Mouse (Mus musculus): ENCODE data around the gene Glyr1.

Glyr1 gene

DNA sequence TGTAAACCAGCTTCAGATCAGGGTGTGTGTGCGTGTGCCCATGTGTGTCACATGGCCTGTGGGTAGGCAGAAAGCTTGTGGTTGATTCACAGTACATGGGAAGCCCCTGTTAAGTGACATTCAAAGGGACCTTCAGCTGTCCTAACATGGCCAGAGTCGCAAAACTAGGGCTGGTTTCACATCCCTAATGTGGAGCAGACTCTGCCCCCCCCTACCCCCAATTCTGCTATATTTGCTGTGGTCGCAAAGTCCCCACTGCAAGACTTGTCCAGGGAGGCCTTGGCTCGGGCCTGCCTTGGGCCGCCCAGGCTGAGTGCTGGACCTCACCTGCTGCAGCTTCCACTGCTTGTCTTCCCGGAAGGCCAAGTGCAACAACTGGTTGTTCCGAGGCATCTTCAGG, 38.4 kb downstream of the Glyr1 start:
- DNase-seq (ENCODE audit: low spot score) = no peak

DNA sequence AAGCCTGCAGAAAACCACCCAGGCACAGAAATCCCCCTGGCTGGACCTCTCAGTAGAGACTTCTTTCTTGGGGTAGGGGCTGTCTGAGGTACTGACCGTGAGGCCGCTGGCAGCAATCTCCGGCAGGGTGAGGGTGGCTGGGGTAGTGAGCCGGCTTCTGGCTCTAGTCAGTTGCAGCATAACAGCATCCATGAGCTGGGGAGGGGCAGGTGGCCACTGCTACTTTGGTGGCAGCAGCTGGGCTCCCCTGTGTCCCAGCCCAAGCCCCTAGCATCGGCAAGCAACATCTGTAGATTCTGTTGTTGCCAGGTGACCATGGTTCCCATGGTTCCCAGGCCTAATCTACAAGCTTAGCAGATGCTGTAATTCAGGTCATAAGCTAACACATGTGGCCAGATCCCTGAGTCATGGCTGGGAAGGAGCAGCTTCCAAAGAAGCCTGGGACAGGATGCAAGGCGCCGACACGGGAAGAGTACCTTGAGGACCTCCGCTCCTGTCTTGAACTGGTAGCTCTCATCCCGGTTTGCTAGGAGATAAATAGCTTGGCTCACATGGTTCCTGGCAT, 39.2 kb downstream of the Glyr1 start:
- no peak for DNase-seq (ENCODE audit: low spot score)

DNA sequence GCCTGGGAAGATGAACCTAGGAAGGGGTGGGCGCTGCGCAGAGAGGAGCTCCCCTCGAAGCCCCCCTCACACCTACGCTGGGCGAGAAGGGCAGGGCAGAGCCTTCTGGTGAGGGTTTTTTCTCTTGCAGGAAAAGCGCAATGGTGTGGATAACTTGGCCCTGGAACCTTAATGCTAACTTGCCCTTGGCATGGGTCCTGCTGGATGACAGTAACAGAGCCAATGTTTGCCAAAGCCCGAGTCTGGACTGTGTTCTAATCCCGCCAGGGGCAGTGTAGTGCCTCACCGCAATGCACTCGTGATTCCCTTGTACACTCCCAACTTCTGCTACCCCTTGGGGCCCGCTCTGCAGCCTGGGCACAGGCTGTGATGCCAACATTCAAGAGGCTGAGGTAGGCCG, 41.6 kb downstream of the Glyr1 start:
- DNase-seq (ENCODE audit: low spot score) = no peak

DNA sequence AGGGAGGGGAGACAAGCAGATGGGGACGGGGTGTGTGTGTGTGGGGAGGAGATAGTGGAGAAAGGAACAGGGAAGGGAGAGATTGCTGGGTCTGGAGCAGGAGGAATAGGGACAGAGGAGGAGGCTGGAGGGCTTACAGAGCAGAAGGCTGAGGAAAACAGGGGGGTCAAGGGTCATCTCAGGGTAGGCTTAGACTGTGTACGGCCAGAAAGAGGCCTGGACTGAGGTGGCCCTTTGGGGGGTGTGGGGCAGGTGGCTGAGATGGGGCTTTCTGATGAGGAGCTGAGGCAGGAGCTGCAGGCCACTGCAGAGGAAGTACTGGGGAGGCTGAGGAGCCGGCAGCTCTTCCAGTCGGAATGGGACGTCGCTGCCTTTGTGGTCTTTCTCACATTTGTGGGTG, 42.2 kb downstream of the Glyr1 start:
- DNase-seq (ENCODE audit: low spot score) = no peak

DNA sequence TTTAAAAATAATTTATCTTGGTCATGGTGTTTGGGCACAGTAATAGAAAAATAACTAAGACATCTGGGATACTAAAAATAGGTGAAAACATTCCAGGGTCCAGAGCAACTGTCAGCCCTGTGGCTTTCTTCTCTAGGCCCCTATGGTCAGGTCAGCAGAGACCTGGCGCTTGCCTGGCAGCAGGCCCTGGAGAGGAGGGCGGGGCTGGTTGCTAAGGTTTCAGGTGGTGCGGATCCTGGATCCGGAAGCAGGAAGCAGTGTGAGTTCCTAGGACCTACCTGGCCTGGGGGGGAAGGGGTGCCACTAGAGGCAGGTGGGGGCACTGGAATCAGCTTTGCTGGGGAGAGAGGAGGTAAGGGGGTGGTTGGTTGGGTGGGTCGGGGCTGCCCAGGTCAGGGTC, 42.6 kb downstream of the Glyr1 start, which contains the start of gene Smim22:
TSS of gene Smim22 (plus strand) at position 222 of the 400 bp plus-strand sequence.
- DNase-seq (ENCODE audit: low spot score) = no peak

DNA sequence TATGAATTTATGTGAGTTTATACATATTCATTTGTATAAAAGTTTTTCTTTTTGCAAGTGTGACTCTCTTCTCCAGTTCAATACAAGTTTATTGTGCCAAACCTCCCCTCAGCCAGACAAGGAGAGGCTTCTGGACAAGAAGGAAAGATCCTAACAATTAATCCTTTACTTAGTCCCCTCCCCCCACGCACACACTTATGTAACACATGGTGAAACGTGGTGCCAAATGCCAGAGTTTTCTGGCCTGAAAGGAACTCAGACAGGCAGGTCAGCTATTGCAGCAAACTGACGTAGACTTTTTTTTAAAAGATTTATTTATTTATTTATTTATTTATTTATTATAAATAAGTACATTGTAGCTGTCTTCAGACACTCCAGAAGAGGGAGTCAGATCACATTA, 49.1 kb downstream of the Glyr1 start:
- DNase-seq (ENCODE audit: low spot score) = no peak

DNA sequence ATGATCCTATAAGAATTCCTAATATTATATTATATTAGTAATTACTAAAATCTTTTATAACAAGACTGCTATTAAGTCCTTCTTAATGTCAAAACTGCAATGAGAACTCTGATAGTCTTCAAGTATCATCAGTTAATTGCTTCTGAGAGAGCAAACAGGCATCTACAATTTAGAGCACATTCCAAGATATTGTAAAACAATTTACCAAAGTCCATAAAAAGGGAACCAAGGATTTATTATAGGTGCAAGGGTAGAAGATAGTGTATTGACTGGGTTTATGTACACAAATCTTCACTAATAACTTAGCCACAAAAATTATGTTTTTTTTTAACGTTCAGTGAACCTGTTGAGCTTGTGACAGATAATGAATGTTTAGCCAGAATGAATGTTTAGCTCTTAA, 50.7 kb downstream of the Glyr1 start:
- DNase-seq (ENCODE audit: low spot score) = no peak

DNA sequence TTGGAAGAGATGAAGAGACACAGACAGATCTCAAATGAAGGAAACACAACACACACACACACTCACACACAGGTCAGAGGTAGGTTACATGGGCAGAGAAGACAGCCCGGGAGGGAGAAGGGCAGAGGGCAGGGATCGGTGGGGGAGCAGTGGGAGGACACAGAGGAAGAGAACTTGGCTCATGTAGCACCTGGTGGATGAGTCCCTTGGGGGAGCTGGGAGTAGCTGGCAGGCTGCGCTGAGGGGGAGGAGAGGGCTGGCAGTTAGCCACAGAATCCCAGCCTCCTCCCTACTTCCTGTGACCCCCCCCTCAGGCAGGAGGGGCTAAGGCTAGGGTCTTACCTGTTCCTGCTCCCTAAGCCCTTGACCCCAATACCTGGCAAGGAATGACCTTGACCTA, 52.1 kb downstream of the Glyr1 start, which contains the start of gene Sept12:
TSS of gene Sept12 (minus strand) at position 300 of the 400 bp plus-strand sequence.
- no peak for DNase-seq (ENCODE audit: low spot score)

DNA sequence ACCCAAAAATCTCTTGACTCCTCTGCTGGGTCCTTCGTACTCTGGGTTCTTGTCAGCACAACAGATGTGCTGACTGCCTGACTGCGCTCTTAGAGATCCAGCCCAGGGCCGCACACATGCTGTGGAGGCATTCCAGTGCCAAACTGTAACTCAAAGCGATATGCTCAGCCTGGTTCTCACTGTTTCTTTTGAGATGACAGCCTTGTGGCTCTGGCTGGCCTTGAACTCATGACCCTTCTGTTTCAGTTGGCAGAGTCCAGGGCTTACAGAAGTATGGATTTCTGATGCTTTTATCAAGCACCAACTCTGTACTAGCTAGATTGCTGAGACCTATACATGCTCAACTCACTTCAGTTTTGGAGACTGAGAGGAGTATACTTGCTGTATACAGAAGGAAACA, 56.4 kb downstream of the Glyr1 start:
- DNase-seq (ENCODE audit: low spot score) = no peak

DNA sequence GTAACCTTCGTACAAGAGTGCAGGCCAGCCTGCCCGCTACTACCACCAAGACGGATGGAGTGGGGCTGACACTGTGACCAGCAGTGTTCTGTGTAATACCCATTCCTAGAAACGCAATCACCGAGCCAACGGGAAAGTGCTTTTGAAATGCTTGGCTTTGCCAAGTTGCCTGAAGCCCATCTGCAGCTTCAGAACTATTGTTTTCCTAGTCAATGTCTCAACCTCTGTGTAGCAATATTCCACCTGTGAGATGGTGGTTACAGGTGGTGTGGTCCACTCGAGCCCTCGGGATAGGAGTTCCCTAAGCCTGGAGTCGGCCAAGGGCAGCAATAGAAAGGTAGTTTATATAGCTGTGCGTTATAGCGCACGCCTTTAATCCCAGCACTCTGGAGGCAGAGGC, 64.9 kb downstream of the Glyr1 start:
- no peak for DNase-seq (ENCODE audit: low spot score)

DNA sequence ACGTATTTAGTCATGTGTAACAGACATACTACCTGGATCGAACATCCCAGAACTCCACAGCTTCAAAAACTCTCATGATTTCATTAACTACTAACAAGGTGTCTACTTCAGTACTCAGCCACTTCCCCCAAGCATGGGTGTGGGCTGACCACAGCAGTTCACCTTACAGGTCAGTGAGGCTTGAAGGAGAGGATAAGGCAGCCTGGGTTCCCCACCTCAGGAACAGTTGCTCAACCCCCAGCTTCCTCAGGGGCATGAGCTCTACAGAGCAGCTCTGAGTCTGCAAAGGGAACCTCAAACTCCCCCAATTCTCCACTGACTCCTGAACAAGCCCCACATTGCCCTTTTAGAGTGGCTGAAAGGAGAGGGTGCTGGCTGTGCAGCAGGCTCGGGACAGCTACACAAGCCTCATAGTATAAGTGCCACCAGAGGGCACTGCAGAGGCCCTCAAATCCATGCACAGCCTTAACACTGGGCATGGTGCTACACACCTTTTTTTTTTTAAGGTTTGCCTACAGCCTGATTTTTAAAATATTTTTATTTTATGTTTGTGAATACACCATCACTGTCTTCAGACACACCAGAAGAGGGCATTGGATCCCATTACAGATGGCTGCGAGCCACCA, 69.8 kb downstream of the Glyr1 start:
- DNase-seq (ENCODE audit: low spot score) = peak; percentile 29

DNA sequence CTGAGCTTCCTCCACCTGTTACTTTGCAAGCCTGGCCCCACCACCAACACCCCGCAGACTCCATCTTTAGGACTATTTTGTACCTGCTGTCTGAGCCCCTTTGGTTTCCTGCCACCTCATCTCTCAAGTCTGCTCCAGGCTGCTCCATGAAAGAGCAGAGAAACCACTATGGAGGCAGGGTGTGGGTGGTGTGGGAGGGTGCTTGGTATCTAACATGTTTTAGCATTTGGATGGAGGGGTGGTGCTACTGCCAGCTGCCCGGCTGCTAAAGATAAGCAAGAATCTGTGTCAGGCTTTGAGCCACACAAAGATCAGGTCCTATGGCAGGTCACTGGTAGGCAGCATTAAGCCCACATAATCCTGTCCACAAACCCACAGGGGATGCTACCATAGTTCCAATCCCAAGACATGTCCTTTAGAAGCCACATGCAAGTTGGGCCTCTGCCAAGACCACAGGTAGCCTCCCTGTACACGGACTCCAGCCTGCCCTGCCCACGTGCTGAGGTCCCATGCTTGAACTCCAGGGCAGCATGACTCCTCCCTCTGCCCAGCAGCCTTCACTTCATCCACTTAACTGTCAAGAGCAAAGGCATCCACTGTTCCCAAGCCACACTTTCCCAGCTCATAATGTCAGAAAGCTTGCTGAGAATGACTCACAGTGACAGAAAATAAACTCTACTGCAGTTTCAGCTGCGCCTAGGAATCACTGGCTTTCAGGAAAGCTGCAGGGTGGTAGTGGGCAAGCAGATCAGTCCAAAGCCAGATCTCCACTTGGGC, 71.2 kb downstream of the Glyr1 start:
- DNase-seq (ENCODE audit: low spot score) = peak; percentile 25

DNA sequence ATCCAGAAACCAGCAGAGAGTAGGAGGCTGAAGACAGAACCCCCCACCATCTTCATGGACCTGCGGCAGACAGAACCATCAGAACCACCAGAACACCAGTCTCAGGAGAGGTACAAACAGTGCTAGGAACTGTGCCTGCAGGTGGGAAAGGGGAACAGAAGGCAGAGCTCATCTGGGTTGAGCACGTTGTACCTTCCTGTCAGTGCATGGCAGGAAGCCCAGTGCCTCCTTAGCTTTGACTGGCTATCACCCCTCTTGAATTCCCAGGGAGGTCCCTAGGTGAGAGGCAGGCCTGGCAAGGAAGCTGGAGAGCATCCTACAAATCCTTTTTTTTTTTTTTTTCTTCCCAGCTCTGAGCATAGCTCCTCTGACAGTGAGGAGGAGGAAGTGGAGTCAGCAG, 73.5 kb downstream of the Glyr1 start:
- DNase-seq (ENCODE audit: low spot score) = no peak

DNA sequence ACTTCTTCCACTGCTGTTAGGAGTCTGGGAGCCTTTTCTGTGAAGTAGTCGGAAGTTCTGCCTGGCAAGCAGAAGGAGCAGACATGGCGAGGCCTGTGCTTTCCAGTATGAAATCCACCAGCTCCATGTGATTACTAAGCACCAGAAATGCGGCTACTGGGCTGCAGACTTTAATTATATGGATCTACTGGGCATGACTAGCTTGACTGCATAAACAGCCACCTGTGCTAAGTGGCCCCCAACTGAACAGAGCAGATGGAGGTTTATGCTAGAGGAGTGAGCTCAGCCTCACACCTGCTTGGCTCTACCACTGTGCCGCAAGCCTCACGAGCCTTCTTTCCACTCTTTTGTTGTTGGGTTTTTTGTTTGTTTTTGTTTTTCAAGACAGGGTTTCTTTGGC, 75.1 kb downstream of the Glyr1 start:
- DNase-seq (ENCODE audit: low spot score) = no peak

DNA sequence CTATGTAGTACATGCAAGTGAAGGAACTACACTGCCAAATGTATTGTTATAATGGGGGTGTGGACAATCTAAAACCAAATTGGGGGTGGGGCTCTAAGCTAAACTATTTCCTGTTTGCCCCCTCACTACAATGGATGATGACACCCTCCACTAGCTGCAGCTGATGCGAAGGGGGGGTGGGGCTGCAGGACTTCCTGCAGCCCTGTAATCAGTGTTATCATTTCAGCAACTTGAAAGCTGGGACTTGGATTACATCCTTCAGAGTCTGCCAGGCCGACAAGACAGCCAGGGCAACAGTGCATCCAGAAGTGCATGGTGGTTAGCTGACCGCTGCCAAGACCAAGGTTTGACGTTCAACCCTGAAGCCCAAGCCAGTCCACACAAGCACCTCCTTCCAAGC, 78.0 kb downstream of the Glyr1 start:
- no peak for DNase-seq (ENCODE audit: low spot score)

DNA sequence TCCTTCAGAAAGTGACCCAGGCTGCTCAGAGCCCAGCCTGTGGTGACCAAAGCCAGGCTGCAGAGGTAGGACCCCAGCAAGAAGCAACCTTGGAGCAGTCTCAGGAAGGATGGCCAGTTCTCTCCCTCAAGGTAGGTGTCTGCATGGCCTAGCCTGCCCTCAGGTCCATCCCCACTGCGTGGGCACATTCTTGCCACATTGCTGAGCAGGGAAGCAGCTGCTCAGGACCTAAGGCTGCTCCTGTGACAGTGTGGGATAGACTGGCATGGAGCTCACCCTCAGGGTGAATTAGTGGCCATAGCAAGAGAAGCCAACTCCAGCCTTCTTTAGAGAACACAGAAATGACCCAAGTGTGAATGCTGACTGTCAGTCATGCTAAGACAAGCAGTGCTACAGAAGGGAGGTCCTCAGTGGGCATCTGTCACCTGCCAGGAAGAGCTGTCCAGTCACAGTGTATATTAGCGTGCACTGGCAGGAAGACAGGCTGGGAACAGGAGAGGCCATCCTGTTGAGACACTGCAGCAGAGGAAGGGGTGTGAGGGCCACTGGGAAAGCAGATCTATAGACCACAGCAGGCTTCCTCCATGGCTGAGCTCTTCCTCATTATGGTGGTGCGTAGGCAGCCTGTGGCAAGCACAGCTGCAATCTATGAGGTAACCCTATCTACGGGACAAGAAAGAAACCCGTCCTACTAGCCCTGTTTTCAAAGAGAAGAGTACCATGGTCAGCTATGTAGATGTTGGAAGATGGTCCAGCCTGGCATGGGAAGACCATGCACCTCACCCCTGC, 80.4 kb downstream of the Glyr1 start:
- no peak for DNase-seq (ENCODE audit: low spot score)

DNA sequence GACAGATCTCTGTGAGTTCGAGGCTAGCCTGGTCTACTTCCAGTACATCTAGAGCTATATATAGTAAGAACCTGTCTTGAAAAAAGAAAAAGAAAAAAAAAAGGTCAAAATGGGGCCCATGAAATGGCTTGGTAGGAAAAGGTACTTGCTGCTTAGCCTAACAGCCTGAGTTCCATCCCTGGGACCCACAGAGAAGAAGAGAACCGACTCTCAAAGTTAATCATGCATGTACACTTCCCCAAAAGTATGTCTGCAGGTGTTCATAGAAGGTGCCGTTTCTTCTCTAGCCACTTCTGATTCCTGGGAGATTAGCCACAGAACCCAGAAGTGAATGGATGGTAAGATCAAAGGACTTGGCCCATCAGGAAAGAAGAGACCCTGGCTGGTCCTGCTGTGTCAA, 81.2 kb downstream of the Glyr1 start:
- no peak for DNase-seq (ENCODE audit: low spot score)

DNA sequence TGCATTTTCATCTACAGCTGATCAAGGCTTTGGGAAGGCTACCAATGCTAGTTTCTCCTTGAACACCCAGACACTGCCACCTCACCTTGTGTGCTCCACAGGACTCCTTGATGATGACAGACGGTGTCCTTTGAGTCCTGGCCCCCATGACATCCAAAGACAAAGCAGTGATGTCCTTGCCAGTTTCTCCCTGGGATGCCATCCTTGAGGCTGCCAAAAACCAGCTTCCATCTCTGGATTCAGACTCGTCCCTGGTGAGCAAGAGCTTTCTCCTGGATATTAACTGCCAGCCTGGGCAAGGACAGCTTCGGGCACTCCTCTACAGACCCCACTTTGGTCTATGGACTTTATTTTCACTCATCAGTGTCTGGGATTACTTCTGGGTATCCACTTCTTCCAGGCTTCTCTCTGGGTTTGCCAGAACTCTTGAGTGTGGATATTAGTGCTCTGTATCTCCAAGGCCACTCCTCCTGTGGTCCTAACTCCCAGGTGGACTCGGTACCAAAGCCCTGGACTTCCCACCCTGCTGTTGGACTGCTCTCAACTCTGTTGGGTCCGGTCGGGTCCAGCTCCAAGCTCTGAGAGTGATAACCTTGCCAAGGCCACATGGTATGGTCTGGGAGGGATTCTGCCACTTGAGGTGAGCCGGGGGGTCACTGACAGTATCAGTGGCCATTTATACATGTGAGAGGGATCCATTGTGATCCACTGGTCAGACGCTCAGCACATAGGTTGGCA, 84.1 kb downstream of the Glyr1 start:
- DNase-seq (ENCODE audit: low spot score) = no peak

DNA sequence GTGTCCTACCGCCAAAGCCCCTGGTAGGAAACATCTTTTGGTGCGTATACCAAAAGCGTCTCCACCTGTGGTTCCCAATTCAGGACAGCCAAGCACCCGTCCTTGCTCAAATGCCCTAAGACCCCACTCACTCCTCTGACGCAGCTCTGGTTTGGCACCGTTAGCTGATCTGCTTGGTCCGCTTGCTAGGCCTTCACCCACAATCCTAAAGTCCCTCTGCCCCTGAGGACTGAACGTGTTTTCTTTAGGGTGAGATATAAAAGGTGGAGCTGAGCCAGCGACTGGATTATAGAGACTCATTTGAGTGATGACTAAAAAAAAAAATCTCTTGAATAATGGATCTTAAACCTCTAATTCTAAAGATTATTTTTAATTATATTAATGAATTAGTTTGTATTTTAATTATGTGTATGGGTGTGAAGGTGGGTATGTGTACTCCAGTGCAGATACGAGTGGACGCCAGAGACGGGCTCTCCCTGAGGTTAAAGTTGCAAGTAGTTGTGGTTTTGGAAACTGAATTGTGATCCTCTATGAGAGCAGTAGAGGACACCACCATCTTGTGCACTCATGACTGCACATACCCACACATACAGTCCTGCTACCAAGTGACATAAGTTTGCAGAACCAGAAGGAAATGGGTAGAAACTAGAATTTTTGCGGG, 84.8 kb downstream of the Glyr1 start:
- no peak for DNase-seq (ENCODE audit: low spot score)

All from c-Kit-positive CD71-positive TER-119-positive erythroid progenitor cells, embryonic 14.5 days (primary cell).